Comparison of ENCODE assay signal across 17 mouse cellular contexts in genomic region chr8:72899321-72899720, GRCm38 (mm10).
"Had no signal": no experiment of that assay in that cellular context is flagged by ENCODE, and none has a peak within 500 bp of the region (broad histone marks: within the 10 kb centered on the region; RNA-seq: fewer than 3 reads in every experiment).

No protein-coding gene starts in this region.

- DNase-seq: retina, postnatal 1 day; right cerebral cortex, adult 18-20 months; right cerebral cortex, postnatal 14 days; right cerebral cortex, postnatal 25 days; right cerebral cortex, postnatal 4 days; spleen, adult 18-20 months; thymus, adult 18-20 months; thymus, adult 2 months; thymus, postnatal 14 days; thymus, postnatal 25 days; thymus, postnatal 36 days; thymus, postnatal 4 days had no signal

- H3K27ac ChIP-seq: neural tube, embryonic 12.5 days; neural tube, embryonic 13.5 days; neural tube, embryonic 15.5 days; stomach, embryonic 15.5 days; stomach, postnatal 0 days had no signal

- H3K4me2 ChIP-seq: neural tube, embryonic 12.5 days; neural tube, embryonic 13.5 days; neural tube, embryonic 15.5 days; stomach, embryonic 15.5 days had no signal

- H3K4me3 ChIP-seq: neural tube, embryonic 12.5 days; neural tube, embryonic 13.5 days; neural tube, embryonic 15.5 days; stomach, embryonic 15.5 days had no signal

- H3K9ac ChIP-seq: neural tube, embryonic 12.5 days; neural tube, embryonic 13.5 days; neural tube, embryonic 15.5 days; stomach, embryonic 15.5 days had no signal

- H3K9me3 ChIP-seq: neural tube, embryonic 12.5 days; neural tube, embryonic 13.5 days; neural tube, embryonic 15.5 days; stomach, embryonic 15.5 days had no signal

- H3K4me1 ChIP-seq: neural tube, embryonic 12.5 days; neural tube, embryonic 13.5 days; neural tube, embryonic 15.5 days; stomach, embryonic 15.5 days had no signal

- H3K27me3 ChIP-seq: neural tube, embryonic 12.5 days; neural tube, embryonic 13.5 days; neural tube, embryonic 15.5 days; stomach, embryonic 15.5 days had no signal

- H3K36me3 ChIP-seq: neural tube, embryonic 12.5 days; neural tube, embryonic 13.5 days; neural tube, embryonic 15.5 days; stomach, embryonic 15.5 days had no signal
